Mouse (Mus musculus) embryonic facial prominence, embryonic 12.5 days (tissue): Measurements from ENCODE around the gene Prkd1. TPM values are rescaled to one million over a fixed set of nuclear protein-coding genes. Genes with fewer than 3 reads are reported as not detected.

Experiments used
- ATAC-seq: fragments of 200-750 bp; cut with Nextera tagmentation; 2 replicates; pipeline ENCODE4 v1.8.0; 2017; ENCODE audit not compliant: insufficient number of reproducible peaks, insufficient read depth, low FRiP score, low TSS enrichment
- H3K27ac ChIP-seq: fragments of 300-500 bp; sonication (generic); 2 replicates; pipeline ENCODE4 v1.5.1; 2016; ENCODE audit warnings: mild to moderate bottlenecking
- H3K27me3 ChIP-seq: fragments of 300-500 bp; sonication (generic); 2 replicates; pipeline ENCODE4 v1.6.1; 2016; ENCODE audit warnings: mild to moderate bottlenecking, moderate library complexity
- H3K36me3 ChIP-seq: fragments of 300-500 bp; sonication (generic); 2 replicates; pipeline ENCODE4 v1.6.1; 2016; ENCODE audit warnings: mild to moderate bottlenecking
- H3K4me1 ChIP-seq: fragments of 300-500 bp; sonication (generic); 2 replicates; pipeline ENCODE4 v1.6.1; 2016
- H3K4me2 ChIP-seq: fragments of 300-500 bp; sonication (generic); replicated peaks from 2 replicates; pipeline ENCODE4 v1.6.1; 2016; ENCODE audit warnings: mild to moderate bottlenecking, moderate library complexity
- H3K4me3 ChIP-seq: fragments of 300-500 bp; sonication (generic); 2 replicates; pipeline ENCODE4 v1.5.1; 2016; ENCODE audit warnings: mild to moderate bottlenecking
- H3K9ac ChIP-seq: fragments of 300-500 bp; sonication (generic); 2 replicates; pipeline ENCODE4 v1.6.1; 2016; ENCODE audit warnings: mild to moderate bottlenecking, moderate library complexity
- H3K9me3 ChIP-seq: fragments of 300-500 bp; sonication (generic); 2 replicates; pipeline ENCODE4 v1.6.1; 2016; ENCODE audit warnings: mild to moderate bottlenecking, moderate library complexity
- WGBS: fragments of 180-500 bp; shearing (Covaris S2); methylation state at CpG from one replicate; pipeline ENCODE4 v1.1.7; 2016; 5-methylcytosine and 5-hydroxymethylcytosine counted together
- polyA plus RNA-seq: library from polyadenylated mRNA; unstranded; fragments of >200 nt; fragmentation: Nextera tagmentation; extraction: Ambion mirVana; gene quantifications from 2 replicates; pipeline ENCODE4 v1.2.1, GENCODE M21; 2016

The Prkd1 gene
- polyA plus RNA-seq, 1 experiment from 2014 or later = 8.9 TPM

DNA sequence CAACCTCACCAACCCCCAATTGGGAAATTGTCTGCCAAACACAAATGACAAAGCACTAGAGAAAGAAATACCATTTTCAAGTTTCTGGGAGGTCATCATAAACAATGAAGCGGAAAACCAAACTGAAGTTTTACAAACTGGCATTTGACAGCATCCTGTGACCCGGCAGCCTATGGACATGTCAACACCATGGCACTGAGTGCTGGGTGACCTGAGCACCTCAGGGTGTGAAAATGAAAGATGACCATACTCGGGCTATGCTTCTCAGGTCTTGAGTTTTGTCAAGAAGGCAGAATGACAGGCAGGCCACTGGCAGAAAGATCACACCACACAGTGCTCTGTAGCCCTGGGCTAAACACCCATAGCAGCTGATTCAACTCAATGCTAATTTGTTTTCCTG is 94.7 kb downstream of the Prkd1 start:
- Histone ChIP-seq H3K27me3 (no peaks in the 10 kb centered on the region), H3K9me3 (no peaks in the 10 kb centered on the region), H3K4me1 (peaks cover 8% of the 10 kb centered on the region), H3K36me3 (no peaks in the 10 kb centered on the region), H3K4me3 (no peak overlapping the region), H3K9ac (no peak overlapping the region), H3K27ac (no peak overlapping the region), H3K4me2 (no peak overlapping the region)
- WGBS = 53% methylated on average over 3 of the region's 3 CpGs
- no peak for ATAC-seq

DNA sequence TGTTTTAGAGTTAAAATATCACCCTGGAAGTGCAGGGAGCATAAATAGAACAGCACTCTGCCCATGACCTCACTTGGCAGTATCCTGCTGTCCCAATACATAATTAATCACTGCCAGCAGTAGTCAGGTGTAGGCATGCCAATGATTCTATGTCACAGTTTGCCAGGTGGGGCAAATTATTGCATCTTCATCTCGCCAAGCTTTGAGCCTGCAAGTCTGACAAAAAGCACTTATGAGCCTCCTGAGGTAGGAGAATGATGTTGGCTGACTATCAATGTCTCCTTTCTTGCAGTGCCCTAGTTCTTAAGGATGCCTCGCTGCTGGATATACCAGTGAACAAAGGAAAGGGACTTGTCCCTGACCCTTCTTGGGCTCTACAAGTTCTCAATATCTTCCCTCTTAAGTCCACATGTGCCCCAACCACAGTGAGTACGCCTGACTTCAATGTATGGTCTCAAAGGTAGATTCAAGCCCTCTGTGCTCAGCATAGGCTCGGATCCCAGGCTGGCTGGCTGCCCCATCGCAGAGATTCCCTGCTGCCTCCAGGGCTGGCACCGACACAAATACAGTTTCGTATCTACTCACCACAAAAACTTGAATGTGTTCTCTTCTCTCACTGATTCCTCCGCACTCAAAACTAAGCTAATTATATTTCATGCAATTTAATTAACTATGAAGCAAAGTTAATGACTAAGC is 98.9 kb downstream of the Prkd1 start:
- no peak for ATAC-seq
- H3K9me3 ChIP-seq = no peaks in the 10 kb centered on the region
- H3K27ac ChIP-seq = no peak overlapping the region
- WGBS = 85% methylated on average over 8 of the region's 8 CpGs
- no peak overlapping the region for H3K4me2 ChIP-seq
- peaks cover 7% of the 10 kb centered on the region; the same call in 1 of the 2 replicates for H3K4me1 ChIP-seq
- H3K27me3 ChIP-seq = no peaks in the 10 kb centered on the region
- H3K9ac ChIP-seq = no peak overlapping the region
- H3K4me3 ChIP-seq = no peak overlapping the region
- H3K36me3 ChIP-seq = no peaks in the 10 kb centered on the region

DNA sequence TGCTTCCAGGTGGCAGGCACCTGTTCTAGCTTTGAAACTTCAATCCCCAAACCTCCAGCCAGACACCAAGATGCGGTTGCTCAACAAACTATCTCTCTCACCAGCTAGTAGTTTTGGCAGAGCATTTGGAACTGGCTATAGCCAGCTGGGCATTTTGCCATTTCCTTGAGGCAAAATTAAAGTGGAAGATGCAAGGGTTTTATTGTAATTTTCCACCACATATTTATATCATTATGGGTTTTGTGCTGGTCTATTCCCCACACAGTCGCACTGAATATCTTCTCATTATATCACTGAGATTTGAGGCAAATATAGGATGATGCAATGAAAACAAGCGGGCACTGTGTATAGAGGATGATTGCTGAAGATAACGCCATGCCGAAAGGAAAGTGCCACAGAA is 102.5 kb downstream of the Prkd1 start:
- Histone ChIP-seq H3K4me3 (no peak overlapping the region), H3K9ac (no peak overlapping the region), H3K36me3 (no peaks in the 10 kb centered on the region), H3K27ac (no peak overlapping the region), H3K27me3 (no peaks in the 10 kb centered on the region), H3K4me2 (no peak overlapping the region), H3K4me1 (peaks cover 17% of the 10 kb centered on the region), H3K9me3 (no peaks in the 10 kb centered on the region)
- ATAC-seq = no peak
- WGBS = 79% methylated on average over 5 of the region's 5 CpGs

DNA sequence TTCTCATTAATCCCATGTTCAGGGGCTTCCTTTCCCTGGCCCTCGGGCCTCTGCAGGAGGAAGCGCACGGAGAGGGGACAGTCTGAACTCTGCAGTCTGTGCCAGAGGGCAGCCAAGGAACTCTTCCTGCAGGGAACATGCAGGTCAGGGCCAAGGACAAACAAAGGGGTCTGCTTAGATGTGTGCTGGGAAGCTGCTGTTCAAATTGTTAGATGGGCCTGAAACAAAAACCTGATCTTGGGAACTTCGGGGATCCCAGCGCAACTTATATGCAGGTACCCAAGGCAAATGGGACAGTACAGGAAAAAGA is 103.3 kb downstream of the Prkd1 start:
- H3K4me1 ChIP-seq = peaks cover 17% of the 10 kb centered on the region
- H3K27me3 ChIP-seq = no peaks in the 10 kb centered on the region
- ATAC-seq = no peak
- no peaks in the 10 kb centered on the region for H3K36me3 ChIP-seq
- H3K27ac ChIP-seq = no peak overlapping the region
- H3K4me3 ChIP-seq = no peak overlapping the region
- no peak overlapping the region for H3K4me2 ChIP-seq
- 54% methylated on average over 5 of the region's 5 CpGs for WGBS
- H3K9me3 ChIP-seq = no peaks in the 10 kb centered on the region
- no peak overlapping the region for H3K9ac ChIP-seq

DNA sequence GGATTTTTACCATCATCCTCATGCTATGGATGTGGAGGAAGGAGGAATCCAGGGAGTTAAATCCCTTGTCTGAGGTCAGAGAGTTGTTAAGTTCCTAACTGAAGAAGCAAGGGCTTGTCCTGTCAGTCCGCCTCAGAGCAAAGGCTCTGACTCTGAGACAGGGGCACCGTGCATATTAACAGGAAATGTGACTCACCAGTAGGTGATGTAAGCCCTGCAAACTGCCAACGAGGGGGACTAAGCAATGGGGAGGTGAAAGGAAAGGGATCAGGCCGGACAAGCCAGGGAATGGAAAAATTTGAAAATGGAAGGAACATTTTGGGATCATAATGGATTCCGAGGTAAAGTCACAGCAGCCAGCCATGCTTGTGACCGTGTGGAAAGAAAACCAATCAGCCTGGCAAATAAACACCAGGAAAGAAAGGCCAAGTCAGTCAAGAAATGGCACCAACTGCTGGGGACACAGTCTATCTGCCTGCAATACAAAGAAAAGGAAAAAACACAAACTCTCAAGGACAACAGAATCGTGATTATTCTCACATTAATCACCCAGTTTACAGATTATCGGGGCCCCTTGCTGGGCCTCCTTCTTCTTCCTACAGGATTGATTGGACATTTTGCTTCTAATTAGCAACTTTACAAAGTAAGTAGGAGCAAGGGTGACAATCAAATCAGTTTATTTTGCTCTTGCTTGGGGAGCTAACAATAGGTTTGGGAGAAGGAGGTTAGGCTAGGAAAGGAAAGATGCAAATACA is 103.9 kb downstream of the Prkd1 start:
- WGBS = 49% methylated on average over 8 of the region's 8 CpGs
- no peak overlapping the region for H3K27ac ChIP-seq
- peaks cover 17% of the 10 kb centered on the region for H3K4me1 ChIP-seq
- no peaks in the 10 kb centered on the region for H3K9me3 ChIP-seq
- no peaks in the 10 kb centered on the region for H3K27me3 ChIP-seq
- no peaks in the 10 kb centered on the region for H3K36me3 ChIP-seq
- no peak overlapping the region for H3K4me3 ChIP-seq
- no peak overlapping the region for H3K4me2 ChIP-seq
- H3K9ac ChIP-seq = no peak overlapping the region
- no peak for ATAC-seq

DNA sequence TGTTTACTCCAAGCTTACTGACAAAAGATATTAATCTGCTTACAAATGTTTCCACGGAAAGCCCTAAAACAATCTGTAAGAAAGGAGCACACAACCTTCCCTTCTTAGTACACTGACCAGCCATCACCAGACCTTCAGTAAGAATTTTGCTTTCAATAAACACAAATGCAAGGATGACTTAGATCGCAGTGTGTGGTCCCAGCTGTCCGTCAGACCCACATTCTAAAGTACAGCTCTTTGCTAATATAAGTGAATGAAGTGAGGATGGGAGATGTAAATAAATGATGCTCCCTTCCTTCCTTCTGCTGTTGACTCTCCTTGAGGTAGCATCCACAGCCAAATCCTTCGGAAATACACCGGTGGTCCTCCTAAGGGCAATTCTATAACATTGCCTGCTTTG is 108.1 kb downstream of the Prkd1 start:
- no peak overlapping the region for H3K4me2 ChIP-seq
- H3K4me3 ChIP-seq = no peak overlapping the region
- peaks cover 17% of the 10 kb centered on the region for H3K4me1 ChIP-seq
- no peak overlapping the region for H3K27ac ChIP-seq
- no peak for ATAC-seq
- no peaks in the 10 kb centered on the region for H3K36me3 ChIP-seq
- no peaks in the 10 kb centered on the region for H3K9me3 ChIP-seq
- 84% methylated on average over 5 of the region's 5 CpGs for WGBS
- H3K27me3 ChIP-seq = no peaks in the 10 kb centered on the region
- H3K9ac ChIP-seq = no peak overlapping the region

DNA sequence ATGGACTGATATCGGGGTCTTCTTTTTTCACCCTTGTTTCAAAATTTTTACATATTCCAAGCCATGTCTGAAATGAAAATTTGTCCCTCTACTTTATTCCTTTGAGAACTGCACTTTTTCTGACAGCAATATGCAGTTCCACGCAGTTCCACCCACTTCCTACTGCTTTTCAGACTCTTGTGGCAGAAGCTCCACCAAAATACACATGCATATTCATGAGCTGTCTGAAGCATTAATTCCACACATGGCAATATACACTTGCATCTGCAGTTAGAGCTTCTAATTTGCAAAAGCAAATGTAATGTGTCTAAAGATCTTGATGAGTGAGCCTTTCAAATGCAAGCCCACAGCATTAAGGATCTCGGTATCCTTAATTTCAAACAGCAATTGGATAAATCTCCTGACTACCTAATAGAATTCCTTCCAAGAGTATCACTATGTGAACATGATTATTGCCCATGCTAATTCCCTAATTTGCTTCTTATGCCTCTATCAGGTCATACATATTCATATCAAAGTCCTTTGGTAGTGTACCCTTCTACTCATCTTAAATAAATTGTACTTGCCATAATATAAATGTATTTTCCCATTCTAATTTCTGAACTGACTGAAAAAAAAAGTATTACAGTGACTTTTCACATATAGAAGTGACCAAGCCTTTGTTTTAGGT is 110.5 kb downstream of the Prkd1 start:
- WGBS = 82% methylated on average over 3 of the region's 3 CpGs
- no peak for ATAC-seq
- H3K27me3 ChIP-seq = no peaks in the 10 kb centered on the region
- H3K36me3 ChIP-seq = no peaks in the 10 kb centered on the region
- no peak overlapping the region for H3K27ac ChIP-seq
- no peak overlapping the region for H3K4me3 ChIP-seq
- H3K9ac ChIP-seq = no peak overlapping the region
- no peaks in the 10 kb centered on the region for H3K4me1 ChIP-seq
- H3K4me2 ChIP-seq = no peak overlapping the region
- no peaks in the 10 kb centered on the region for H3K9me3 ChIP-seq

DNA sequence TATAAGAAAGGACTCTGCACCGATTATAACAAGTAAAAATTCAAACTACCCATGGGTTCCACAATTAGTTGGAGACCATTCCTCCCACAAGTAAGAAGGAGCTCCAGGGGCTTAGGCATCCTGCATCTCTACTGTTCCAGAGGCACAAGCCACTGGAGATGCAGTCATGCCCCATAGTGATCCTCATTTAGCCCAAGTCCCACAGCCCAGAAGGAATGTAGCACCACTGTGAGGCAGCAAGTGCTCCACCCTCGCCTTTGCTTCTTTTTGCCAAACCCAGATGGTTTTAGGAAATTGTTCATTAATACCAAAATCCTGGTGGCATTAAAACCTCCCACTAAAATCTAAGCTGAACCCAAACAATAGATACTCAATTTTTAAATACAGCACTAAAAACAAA is 111.1 kb downstream of the Prkd1 start:
- Histone ChIP-seq H3K4me1 (no peaks in the 10 kb centered on the region), H3K4me2 (no peak overlapping the region), H3K9me3 (no peaks in the 10 kb centered on the region), H3K27ac (no peak overlapping the region), H3K36me3 (no peaks in the 10 kb centered on the region), H3K27me3 (no peaks in the 10 kb centered on the region), H3K9ac (no peak overlapping the region), H3K4me3 (no peak overlapping the region)
- WGBS = 76% methylated on average over 2 of the region's 2 CpGs
- ATAC-seq = no peak

DNA sequence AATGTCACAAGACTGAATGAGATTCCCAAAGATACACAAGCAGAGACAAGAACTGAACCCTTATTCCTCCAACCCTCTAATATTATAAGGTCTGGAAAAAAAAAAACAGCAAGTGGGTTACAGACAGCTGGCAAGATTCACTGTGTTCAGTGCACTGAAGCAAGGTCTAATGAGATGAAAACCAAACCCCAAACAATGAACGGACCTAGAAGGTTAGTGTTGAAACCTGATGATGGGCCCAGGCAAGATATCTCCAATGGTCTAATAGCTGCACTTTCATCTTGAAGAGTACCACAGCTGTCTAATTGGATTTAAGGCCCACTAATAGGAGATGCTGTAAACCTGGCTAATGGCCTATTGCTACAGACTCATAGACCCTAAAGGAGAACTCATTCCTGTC is 111.9 kb downstream of the Prkd1 start:
- no peaks in the 10 kb centered on the region for H3K27me3 ChIP-seq
- ATAC-seq = no peak
- H3K4me1 ChIP-seq = no peaks in the 10 kb centered on the region
- no peak overlapping the region for H3K9ac ChIP-seq
- H3K36me3 ChIP-seq = no peaks in the 10 kb centered on the region
- WGBS = 31% methylated on average over 1 of the region's 1 CpGs
- H3K27ac ChIP-seq = no peak overlapping the region
- H3K9me3 ChIP-seq = no peaks in the 10 kb centered on the region
- H3K4me3 ChIP-seq = no peak overlapping the region
- H3K4me2 ChIP-seq = no peak overlapping the region

DNA sequence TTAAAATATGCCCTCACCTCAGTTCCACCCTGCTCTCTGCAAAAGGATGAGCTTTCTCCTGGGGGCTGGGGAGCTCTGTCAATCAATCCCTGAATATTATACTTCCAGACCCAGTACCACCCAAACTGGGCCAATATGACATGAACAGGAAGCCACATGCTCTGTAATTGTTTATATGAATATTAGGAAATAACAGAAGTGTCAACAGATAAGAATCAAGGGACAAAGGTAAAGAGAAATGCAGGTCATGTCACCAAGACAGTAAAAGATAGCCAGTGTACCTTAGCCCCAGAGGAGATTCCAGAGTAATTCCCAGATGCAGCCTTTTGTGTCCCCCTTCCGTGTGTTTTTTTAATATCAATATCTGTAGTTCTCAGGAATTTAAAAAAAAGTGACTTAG is 120.3 kb downstream of the Prkd1 start:
- Histone ChIP-seq H3K27me3 (no peaks in the 10 kb centered on the region), H3K9me3 (no peaks in the 10 kb centered on the region), H3K36me3 (no peaks in the 10 kb centered on the region), H3K27ac (no peak overlapping the region), H3K4me1 (no peaks in the 10 kb centered on the region), H3K9ac (no peak overlapping the region), H3K4me3 (no peak overlapping the region), H3K4me2 (no peak overlapping the region)
- WGBS = 91% methylated on average over 1 of the region's 1 CpGs
- ATAC-seq = no peak

DNA sequence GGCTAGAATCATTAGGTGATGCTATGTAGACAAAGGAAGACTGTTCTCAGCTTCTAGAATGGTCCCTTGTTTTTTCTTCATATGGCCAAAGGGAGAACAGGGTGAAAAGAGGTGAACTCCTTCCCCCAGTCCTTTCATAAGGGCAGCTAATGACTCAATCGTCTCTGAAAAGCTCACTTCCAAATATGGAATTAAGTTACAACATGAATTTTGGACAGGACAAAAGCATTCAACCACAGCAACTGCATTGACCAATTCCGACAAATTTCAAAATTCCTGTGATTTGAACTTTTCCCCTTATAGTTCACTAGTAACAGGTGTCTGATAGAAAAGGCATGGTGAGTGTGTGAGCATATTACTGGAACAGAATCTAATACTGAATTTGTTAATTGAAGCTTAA is 124.8 kb downstream of the Prkd1 start:
- Histone ChIP-seq H3K4me1 (no peaks in the 10 kb centered on the region), H3K27me3 (no peaks in the 10 kb centered on the region), H3K9me3 (no peaks in the 10 kb centered on the region), H3K4me2 (no peak overlapping the region), H3K4me3 (no peak overlapping the region), H3K36me3 (no peaks in the 10 kb centered on the region), H3K9ac (no peak overlapping the region), H3K27ac (no peak overlapping the region)
- WGBS = 64% methylated on average over 2 of the region's 2 CpGs
- ATAC-seq = no peak

DNA sequence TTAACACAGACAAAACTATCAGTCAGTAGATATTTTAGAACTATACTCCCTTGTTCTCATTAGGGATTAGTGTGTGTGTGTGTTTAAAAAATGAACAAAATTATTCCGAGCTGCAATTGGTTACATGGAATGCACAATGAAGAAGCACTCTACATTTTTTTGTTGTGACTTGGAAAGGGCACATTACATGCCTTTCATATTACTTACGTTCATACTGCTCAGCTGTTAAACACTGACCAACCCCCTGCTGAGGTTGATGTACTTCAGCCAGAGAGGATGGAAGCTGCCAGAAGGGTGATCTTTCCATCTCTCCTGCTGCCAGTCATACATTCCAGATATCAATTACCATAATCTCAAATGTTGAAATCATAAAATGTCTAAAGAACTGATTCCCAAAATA is 134.4 kb downstream of the Prkd1 start:
- H3K4me1 ChIP-seq = no peaks in the 10 kb centered on the region
- no peak for ATAC-seq
- H3K27ac ChIP-seq = no peak overlapping the region
- H3K4me3 ChIP-seq = no peak overlapping the region
- no peaks in the 10 kb centered on the region for H3K36me3 ChIP-seq
- H3K9ac ChIP-seq = no peak overlapping the region
- 69% methylated on average over 2 of the region's 2 CpGs for WGBS
- no peak overlapping the region for H3K4me2 ChIP-seq
- no peaks in the 10 kb centered on the region for H3K27me3 ChIP-seq
- no peaks in the 10 kb centered on the region for H3K9me3 ChIP-seq
